Mouse (Mus musculus): ENCODE data around the gene Pkn3.

DNA sequence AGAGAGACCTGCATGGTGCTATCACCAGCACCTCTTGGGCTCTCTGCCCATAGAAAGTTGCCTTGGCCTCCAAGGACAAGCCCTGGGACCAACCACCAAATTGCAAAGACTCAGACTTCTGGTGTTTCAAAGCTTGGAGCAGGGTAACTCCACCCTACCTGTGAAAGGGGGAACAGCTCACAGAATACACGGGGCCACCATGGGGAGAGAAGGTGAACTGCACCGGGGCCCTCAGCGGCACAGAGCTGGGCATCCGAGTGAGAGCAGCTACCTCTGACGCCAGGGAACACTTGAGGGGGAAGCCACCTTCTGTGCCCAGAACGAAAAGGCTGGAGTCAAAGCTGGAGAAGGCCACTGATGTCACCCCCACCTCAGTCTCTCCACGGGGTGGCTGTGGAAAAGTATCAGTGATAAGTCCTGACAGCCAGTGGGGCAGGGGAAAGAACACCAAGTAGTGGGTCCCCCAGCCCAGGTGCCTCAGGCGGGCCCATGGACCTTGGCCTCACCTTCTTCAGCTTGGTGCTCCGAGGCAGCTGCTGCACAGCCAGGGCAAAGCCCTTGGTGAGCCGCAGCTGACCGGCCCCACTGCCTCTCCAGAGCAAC lies 45.1 kb upstream of the Pkn3 start:
- TF ChIP-seq POLR2A (IDR thresholded peaks at IDR 0.05; ENCODE audit: insufficient read depth, low read length) (no peak), EP300 (IDR thresholded peaks at IDR 0.05; ENCODE audit: insufficient read depth, low read depth, low read length) (no peak)
